Mouse (Mus musculus): Measurements from ENCODE around the gene Dcaf17. TPM values are rescaled to one million over a fixed set of nuclear protein-coding genes. Genes with fewer than 3 reads are reported as not detected.

Dcaf17 gene
- total RNA-seq, 1 experiment from 2014 or later = 15.6 TPM

DNA sequence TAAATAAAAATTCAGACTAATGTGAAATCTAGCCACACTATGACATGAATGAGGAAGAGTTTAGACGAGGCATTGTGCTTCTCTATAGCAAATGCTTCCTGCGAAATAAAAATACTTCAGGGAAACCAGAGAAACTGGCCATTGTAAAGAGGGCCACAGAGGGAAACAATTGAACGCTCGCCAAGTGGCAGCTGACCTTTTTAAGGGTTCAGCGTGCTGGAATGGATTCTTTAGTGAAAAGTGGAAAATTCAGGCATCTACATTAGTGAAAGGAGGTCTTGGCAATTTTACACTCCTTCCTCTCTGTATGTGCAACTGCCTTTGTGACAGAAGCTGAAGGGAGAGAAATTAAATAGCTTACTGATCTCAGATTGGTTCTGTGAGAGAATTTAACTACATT is 66.3 kb downstream of the Dcaf17 start:
- DNase-seq = no peak

GRCm38 (mm10) chr2:71122268-71123029 is 67.3 kb downstream of the Dcaf17 start:
- DNase-seq = no peak

DNA sequence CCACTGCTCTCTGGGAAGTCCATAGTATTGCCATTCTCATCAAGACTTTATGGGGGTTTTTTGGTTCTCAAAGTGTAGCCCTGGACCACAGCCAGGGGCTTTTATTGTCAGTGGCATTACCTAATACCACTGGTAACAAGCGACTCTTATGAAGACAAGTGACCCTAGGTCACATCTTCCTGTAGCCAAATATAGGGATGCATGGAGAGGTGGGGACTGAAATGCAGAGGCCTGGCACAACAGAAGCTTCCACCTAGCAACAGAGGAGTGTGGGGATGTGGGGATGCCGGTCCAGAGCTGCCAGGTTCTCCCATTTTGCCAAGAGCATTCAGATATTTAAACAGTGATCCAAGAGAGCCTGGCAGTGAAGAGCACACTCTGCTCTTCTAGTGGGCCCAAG is 68.5 kb downstream of the Dcaf17 start:
- no peak for DNase-seq

DNA sequence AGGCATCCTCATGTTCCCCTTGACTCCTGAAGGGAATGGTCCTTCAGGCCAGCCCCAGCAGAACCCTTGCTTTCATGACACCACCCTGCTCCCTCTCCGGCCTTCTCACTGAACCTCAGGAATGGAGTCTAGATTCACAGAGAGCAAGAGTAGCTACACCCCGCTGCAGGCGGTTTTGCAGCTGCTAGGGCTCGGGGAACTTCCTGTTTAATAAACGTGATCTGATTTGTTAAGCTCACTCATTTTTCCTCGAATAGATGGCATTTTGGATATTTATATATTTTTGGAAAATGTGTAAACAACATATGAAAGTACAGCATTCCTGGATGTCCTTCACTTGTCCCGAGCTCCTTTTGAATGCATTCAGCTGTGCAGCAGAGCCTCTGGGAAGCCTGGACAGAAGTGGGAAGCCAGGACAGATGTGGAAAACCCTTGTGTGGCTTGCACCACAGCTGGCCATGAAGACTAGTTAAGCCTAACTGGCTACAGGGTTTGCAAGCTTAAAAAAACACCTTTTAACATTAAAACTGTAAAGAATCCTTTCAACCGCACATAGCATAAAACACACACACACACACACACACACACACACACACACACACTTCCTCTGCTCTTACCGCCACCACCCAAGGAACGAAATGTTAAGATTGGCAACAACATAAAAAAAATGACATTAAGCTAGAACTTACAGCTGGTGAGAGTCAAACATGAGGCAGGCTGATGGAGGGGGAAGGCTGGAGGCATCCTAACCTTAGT is 72.8 kb downstream of the Dcaf17 start:
- DNase-seq = no peak

GRCm38 (mm10) chr2:71130366-71130765 is 75.2 kb downstream of the Dcaf17 start:
- no peak for DNase-seq

GRCm38 (mm10) chr2:71131866-71132496 is 76.9 kb downstream of the Dcaf17 start:
- no peak for DNase-seq

- peak; percentile 18 for DNase-seq
Observed at GRCm38 (mm10) chr2:71134041-71134505, 78.9 kb downstream of the Dcaf17 start.

- DNase-seq = no peak
Observed at GRCm38 (mm10) chr2:71134836-71135235, 79.7 kb downstream of the Dcaf17 start.

- DNase-seq = no peak
Observed at GRCm38 (mm10) chr2:71140622-71141021, 85.5 kb downstream of the Dcaf17 start.

DNA sequence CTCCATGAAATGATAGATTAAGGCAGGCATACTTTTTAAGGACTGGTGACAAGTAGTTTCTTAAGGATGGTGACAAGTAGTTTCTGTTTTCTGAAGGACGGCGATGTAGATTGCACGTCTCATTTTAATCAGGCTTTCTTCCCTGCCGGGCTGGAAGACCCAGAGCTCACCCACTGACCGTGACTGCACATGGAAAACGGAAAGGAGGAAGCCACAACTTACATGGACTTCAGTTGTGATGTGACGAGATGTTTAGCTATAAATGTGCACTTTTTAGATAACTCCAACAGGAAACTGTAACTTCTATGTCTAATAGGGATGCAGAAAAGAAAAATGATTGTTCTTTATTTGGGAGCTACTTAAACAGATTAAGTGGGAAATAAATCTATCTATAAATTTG is 87.3 kb downstream of the Dcaf17 start:
- DNase-seq = no peak

GRCm38 (mm10) chr2:71145853-71146252 is 90.7 kb downstream of the Dcaf17 start:
- no peak for DNase-seq

- DNase-seq = no peak
Observed at GRCm38 (mm10) chr2:71146266-71146665, 91.1 kb downstream of the Dcaf17 start.

DNA sequence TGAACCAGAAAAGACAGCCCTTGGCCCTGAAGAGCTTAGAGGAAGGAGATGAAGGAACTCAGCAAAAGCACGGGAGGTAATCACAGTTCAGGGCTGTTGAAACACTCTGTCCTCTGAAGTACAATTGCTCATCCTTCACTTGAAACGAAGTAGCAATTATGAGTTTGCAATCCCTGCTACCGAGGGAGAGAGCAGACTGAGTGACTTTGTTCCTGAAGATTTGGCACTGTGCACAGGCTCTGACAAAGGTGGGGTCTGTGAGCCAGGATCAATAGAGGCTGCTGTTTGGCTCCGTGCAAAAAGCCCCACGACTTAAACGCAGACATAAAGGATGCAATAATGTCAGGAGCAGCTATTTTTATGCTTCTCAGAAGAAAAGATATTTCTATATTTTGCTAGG is 92.7 kb downstream of the Dcaf17 start:
- no peak for DNase-seq

Other genes starting within 250 kb of the Dcaf17 start
- 60.4 and 66.0 TPM in 2 replicates for gene Tlk1, start 229.6 kb upstream of the Dcaf17 start, total RNA-seq (2021)
- 11.6 and 13.0 TPM in 2 replicates for gene Mettl8, start 255 bp downstream of the Dcaf17 start, total RNA-seq (2021)
- gene Cybrd1, start 62.6 kb downstream of the Dcaf17 start, total RNA-seq (2021) = 0.89 and 0.98 TPM in 2 replicates
- gene Dync1i2, start 156.4 kb downstream of the Dcaf17 start, total RNA-seq (2021) = 84.0 and 84.5 TPM in 2 replicates